Mouse (Mus musculus) brain, embryonic 14.5 days (tissue): ENCODE results near the gene Fen1. TPM values are rescaled to one million over a fixed set of nuclear protein-coding genes. Genes with fewer than 3 reads are reported as not detected.

Source experiments
- DNase-seq: peaks from one replicate; pipeline ENCODE4 v3.0.0-alpha.2; 2011; ENCODE audit warnings: low read depth
- CTCF ChIP-seq: fragments of 200-500 bp; IDR thresholded peaks from 2 replicates; pipeline ENCODE4 v1.5.1; 2012; ENCODE audit warnings: inconsistent platforms, mild to moderate bottlenecking, moderate library complexity, borderline replicate concordance; ENCODE audit not compliant: insufficient read depth, insufficient read length; ENCODE audit errors: extremely low read depth
- POLR2A ChIP-seq: fragments of 200-500 bp; IDR thresholded peaks from 2 replicates; pipeline ENCODE4 v1.6.1; 2012; ENCODE audit warnings: mild to moderate bottlenecking, inconsistent platforms, borderline replicate concordance; ENCODE audit not compliant: poor library complexity, insufficient read depth, insufficient read length, severe bottlenecking; ENCODE audit errors: extremely low read depth
- polyA plus RNA-seq: library from polyadenylated mRNA; depleted of rRNA; stranded (reverse); fragments of >200 nt; gene quantifications from 2 replicates; pipeline ENCODE4 v1.2.3, GENCODE M21; 2012

The Fen1 gene
- polyA plus RNA-seq, 1 experiment, result 26.6 TPM

DNA sequence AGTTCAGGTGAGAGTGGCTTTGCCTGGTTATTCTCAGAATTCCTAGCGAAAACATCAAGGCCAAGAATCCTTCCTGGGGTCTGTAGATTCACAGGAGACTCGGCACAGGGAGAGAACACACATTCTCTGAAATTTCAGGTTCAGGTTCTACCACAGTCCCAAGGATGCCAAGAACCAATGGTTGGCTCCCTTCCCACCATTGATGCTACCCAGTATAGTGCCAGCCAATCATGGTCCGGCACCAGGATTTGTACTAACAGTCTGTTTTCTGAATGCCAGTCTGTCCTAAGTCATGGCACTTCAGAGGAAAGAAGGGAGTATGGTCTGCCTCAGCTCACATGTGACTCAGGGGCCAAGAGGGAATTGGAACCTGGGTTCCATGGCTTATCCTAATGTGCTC, 18.1 kb downstream of the Fen1 start:
- no peak for DNase-seq
- TF ChIP-seq POLR2A (no peak), CTCF (no peak)

- no peak for TF ChIP-seq CTCF
- TF ChIP-seq POLR2A, result peak; percentile 9; the same call in 1 of the 2 replicates
- peak; percentile 85 for DNase-seq
These were observed 19.9 kb downstream of the Fen1 start for GRCm38 (mm10) chr19:10184096-10184495.

- TF ChIP-seq POLR2A (0 out of 2 replicates have a peak, but pooled peaks have one; percentile 31), CTCF (no peak)
- peak; percentile 93 for DNase-seq
These were observed 20.5 kb downstream of the Fen1 start for GRCm38 (mm10) chr19:10183299-10183983.

DNA sequence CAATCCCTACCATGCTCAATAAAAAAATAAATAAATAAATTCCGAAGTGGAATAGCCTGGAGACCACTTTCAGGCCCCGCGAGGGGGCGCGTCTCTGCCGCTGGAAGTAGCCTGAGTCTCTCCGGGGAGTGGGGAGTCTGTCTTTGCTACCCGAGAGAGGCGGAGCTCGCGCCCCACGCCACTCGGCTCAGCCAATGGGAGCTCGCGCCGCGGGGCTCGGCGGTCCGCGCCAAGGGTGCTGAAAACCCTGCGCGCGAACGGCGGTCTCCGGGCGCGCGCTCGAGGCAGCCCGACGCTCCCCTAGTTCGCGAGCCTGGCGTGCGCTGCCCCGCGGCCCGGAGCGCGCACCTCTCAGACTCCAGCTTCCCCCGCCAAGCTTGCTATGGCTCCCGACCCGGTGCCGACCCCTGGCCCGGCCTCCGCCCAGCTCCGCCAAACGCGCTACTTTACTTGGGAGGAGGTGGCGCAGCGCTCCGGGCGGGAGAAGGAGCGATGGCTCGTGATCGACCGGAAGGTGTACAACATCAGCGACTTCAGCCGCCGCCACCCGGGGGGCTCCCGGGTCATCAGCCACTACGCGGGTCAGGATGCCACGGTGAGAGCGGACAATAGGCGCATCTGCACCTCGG, 21.2 kb downstream of the Fen1 start, which contains the start of gene Fads1:
Gene Fads1, plus strand, starts transcription at position 219 of the 629 bp plus-strand sequence.
- DNase-seq, result peak; percentile 99
- TF ChIP-seq CTCF (peak; percentile 77), POLR2A (peak; percentile 95)

- TF ChIP-seq POLR2A, result no peak
- no peak for TF ChIP-seq CTCF
- no peak for DNase-seq
These were observed 21.8 kb downstream of the Fen1 start for GRCm38 (mm10) chr19:10182142-10182541.

DNA sequence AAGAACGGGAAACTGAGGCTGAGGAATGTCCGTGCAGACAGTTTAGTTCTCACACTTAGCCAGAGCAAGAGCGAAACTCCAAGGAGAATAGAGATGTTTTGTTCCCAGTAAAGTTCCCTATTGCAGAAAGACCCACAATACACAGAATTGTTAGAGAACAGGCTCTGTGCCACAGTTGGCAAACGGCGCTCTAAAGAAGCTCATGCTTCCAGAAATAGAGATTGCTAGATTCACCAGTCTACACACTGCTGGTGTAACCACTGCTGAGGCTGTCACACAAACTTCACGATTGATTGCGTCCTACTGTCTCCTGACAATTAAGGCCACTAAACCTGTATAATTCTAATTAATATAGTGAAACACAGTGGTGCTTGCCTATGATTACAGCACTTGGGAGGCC, 22.7 kb downstream of the Fen1 start:
- no peak for TF ChIP-seq CTCF
- DNase-seq, result peak; percentile 16

DNA sequence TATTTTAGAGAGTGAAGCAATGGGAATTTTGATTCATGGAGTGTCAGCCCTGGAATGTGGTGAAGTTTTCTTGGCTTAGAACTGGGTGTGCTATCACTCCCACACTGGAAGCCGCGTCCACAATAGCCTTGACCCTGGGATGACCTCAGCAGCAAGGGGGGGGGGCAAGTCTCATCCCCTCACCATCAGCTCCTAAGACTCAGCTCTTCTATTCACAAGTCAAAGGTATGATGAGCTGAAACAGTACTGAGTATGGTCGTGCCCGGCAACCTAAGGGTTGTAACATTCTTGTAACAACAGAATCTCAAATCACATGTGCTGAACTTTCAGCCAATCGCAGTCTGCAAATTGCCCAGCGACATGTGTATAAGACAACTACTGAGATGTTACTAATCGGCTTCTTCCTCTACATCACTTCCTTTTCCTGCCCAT, 27.0 kb downstream of the Fen1 start:
- TF ChIP-seq CTCF (no peak), POLR2A (no peak)

DNA sequence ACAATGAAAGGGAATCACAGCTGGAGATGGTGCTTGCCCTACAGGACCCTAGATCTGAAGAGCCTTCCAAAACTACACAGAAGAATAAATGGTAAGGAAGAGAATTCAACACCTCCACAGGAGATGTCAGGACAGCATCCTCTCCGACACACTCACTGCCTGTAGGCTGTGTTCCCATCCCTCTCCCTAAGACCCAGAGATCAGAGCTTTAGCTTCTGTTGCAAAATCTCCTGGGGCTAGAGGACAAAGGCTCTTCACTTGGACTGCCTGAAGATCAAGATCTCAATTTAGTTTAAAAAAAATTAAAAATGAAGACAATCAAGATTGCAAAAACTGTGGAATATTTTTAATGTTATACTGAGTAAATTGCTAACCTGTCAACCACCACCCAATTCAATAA, 27.5 kb downstream of the Fen1 start:
- TF ChIP-seq CTCF, result no peak
- TF ChIP-seq POLR2A, result no peak
- no peak for DNase-seq

More for the DNA sequence above, 27.0 kb downstream of the Fen1 start:
- no peak for DNase-seq

DNA sequence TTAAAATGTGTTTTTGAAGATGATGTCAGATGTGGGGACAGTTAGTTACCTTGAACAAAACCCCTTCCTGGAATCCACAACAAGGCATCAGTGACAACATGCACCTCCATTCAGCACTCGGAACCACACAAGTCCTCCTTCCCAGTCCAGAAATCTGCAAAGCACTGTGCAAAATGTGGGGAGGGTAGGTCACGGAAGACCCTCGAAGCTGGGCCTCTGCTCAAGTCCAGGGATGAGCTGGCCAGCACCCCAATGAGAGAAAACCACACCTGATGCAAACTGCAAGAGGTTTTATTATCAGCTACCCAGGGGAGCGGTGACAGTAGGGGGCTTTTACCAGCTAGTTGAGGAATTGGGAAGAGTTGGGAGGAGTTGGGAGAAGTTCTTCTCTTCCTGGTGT, 29.0 kb downstream of the Fen1 start:
- DNase-seq, result no peak
- TF ChIP-seq CTCF, result no peak
- no peak for TF ChIP-seq POLR2A

DNA sequence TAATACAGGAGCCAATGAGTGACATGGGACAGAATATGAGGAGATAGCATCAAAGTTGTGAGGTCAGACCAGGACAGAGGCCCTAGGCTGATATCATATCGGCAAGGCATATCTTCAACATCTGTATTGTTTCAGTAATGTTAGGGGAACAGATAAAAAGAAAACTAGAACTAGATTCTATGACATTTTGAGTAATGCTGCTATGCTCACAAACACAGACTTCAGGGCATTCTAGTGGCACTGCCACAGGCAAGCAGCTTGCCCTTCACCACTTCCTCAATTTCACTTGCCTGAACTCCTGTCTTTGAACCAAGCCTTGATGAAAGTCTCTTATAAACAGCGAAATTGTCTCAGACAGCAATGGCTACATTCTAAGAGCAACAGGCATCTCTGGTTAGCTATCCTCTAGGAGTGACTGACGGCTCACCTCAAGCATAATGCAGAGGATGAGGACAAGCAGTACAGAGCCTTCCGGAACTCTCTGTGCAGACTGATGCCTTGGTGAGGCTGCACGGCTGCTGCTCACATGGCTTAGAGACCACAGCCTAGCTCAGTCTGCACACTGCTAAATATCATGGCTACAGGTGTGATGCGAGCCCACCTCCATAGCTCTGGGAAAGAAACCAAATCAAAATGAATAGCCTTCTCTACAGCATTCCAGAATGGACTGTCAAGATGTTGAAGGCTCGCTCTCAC, 30.0 kb downstream of the Fen1 start:
- DNase-seq, result no peak
- TF ChIP-seq CTCF (no peak), POLR2A (no peak)

DNA sequence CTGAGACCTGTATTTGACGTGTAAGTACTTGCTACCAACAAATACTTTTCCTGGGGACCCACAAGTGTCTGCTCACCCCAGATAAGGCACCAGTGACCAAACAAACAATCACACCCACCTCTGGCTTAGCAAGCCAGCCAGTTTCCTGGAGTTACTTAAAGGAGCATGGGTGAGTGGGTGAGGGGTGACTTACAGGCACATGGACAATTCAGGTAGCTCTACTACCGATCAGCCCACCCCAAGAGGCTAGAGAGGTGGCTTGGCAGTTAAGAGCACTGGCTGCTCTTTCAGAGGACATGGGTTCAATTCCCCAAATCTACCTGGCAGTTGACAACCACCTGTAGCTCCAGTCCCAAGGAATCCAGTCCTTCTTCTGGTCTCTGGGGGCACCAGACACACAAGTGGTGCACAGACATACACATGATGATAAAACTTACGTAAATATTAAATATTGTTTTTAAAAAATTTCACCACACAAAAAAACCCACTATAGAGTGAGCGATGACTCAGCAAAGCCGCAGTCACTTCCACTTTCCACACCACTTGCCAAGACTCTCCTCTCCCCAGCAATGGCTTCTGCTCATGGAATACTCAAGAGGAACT, 30.8 kb downstream of the Fen1 start:
- no peak for DNase-seq
- TF ChIP-seq CTCF, result no peak
- no peak for TF ChIP-seq POLR2A
